Mouse (Mus musculus) layer of hippocampus, postnatal 25 days (tissue): ENCODE results near the gene Vash1. TPM values are rescaled to one million over a fixed set of nuclear protein-coding genes. Genes with fewer than 3 reads are reported as not detected.

ENCODE experiments used
- DNase-seq, 2 experiments: peaks; one replicate each; pipeline ENCODE4 v3.0.0; 2022; ENCODE audit warnings: mixed read lengths in 2 of 2, low spot score in 1 of 2; ENCODE audit errors: extremely low spot score in 1 of 2
- total RNA-seq, 2 experiments: library from RNA; stranded (reverse); gene quantifications; 2 replicates each; pipeline ENCODE4 v1.2.3; 2021

Vash1 gene
- 10 to 100 TPM; 46.1 to 55.2 TPM for total RNA-seq

DNA sequence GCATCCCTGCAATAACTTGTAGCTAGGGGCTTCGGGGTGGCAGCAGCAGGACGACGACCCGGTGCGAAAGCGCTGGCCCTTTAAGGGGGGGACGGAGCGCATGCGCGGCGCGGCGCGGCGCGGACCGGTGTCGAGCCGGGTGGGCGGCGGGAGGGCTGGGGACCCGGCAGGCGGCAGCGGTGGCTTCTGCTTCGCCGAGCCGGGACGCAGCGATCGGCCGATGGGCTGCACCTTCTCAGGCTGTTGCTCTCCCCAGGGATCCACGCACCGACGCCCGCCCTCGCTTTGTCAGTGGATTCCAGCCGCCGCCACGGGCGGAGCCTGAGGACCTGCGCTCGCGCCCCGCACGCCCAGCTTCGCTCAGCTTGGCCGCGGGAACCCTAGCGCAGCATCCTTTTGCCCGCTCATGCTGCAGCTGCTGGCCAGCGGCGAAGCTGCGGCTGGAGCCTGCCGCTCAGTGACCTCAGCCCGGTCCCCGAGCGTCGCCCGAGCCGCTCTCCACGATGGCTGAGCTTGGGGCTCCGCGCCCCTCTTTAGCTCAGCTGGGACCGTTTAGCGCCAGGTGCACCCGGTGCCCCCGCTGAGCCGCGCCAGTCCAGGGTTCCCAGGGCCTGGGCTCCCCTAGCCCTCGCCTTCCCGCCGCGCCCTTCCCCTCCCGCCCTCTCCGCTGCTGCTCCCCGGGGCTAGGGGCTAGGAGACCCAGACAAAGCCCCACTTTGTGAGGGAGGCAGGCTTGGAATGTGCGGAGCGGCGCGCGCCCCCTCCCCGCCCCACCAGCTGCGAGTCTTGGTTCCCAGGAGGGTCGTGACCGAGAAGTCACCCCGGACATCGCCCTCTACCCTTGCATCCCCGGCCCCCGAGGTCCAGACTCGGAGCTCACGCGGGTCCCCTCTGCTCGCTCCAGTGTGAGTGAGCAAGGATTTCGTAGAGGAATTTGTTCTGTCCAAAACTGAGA is at the start of gene Vash1:
Gene Vash1, plus strand, starts transcription at position 110 of the 955 bp plus-strand sequence.
- DNase-seq: peak; percentile 73 to 78

DNA sequence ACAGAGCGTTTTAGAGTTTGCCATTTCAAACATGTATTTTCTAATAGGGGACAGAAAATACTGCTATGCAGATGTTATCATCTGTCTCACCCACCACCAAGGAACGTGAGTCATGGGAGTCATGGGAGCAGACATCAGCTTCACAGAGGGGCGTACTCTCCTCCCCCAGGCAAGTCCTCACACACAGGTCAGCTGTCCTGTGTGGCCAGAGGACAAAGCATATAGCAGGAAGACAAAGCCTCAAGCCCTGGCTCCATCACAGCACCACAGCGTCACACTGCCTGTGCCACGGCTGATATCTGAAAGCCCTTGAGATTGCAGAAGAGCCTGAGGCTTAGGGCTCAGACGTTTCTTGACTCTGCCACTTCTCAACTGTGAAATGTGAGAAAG is 49.7 kb upstream of the Vash1 start:
- DNase-seq: no peak

DNA sequence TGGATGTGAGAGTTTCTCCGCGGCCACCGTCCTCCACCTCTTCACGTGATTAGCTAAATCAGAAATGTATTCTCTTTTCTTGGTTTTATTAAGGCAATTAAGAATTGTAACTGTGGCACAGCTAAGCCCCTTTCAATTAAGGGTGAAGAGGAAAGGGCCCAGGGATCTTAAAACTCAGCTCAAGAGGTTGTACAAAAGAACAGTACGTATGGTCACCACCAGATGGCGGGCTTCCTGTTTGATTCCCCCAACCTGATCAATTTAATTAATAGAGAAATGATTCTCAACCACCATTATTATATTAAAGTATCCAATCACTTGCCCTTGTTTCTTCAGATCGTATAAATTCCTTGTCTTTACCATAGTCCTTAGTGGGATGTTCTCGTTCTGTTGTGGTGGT is 36.7 kb upstream of the Vash1 start:
- peak in 1 of 2 experiments; percentile 68 for DNase-seq

DNA sequence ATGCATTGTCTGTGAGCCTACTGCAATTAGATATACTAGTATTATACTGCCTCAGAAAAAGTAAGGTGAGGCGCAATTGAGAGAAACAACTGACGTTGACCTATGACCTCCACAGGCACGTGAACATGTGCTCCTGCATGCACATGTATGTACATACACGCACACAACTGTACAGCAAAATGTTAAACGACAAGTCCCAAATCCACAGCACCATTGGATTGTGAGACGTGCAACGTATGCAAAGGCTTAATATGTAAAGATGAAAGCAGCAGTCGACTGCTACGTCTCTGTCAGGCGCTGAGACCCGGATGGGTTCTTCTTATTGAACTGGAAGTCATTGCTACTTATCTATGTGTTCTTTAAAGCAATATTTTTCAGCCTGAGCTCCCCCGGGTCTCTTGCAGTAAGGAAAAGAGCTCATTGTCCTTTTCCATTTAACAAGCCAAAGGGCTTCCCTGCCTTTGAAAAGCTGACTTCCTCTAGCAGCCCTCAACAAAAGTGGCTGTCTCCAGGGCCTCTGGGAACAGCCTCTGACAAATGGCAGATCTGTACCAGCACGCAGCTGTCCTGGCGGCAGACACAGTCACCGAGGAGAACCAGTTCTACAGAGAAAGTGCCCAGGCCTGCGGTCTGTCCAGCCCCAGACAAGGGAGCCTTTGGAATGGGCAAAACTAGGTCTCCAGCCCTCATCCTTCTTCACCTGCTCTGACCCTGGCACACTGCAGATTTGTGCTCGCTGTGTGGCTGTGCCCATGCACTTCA is 33.8 kb upstream of the Vash1 start:
- peak in 1 of 2 experiments; percentile 19 for DNase-seq

DNA sequence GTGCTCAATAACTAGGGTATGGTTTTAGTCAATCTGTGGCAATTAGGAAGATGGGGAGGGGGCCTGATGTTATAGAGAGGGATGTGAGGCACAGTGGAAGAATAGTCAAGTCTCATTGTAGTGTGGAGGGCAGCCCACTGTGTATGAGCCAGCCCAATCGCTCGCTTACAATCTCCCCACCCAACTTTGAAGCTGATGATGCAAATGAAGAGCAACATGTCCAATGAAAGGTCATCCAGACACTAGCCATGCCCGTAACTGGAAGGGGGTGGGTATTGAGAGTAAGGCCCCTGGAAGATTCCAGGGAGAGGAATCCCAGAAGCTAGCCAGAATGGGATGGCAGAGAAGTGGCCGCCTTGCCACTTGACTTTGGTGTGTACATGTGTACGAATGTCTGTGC is 33.0 kb upstream of the Vash1 start:
- no peak for DNase-seq

- DNase-seq: no peak
These were observed 31.7 kb upstream of the Vash1 start for GRCm38 (mm10) chr12:86646831-86647230.

- DNase-seq: no peak
These were observed 31.2 kb upstream of the Vash1 start for GRCm38 (mm10) chr12:86647279-86647678.

DNA sequence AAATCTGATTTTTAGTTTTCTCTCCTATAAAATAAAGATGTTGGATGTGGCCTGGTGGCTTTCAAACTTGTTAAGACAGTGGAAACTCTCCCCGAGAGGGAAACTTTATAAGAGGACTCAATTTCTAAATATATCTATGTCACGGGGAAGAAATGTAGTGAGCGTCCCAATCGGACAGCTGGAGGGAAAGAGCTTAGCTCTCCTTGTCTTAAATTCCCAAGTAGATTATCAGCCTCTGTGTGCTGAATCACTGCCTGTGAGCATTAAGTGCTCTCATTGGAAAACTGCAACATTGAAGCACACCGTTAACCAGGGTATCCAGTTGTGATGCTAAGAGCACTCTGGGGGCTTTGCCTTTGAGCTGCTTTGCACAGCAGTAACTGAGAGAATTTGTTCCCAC is 30.8 kb upstream of the Vash1 start:
- DNase-seq: no peak

GRCm38 (mm10) chr12:86648489-86648888 is 30.0 kb upstream of the Vash1 start:
- DNase-seq: no peak

DNA sequence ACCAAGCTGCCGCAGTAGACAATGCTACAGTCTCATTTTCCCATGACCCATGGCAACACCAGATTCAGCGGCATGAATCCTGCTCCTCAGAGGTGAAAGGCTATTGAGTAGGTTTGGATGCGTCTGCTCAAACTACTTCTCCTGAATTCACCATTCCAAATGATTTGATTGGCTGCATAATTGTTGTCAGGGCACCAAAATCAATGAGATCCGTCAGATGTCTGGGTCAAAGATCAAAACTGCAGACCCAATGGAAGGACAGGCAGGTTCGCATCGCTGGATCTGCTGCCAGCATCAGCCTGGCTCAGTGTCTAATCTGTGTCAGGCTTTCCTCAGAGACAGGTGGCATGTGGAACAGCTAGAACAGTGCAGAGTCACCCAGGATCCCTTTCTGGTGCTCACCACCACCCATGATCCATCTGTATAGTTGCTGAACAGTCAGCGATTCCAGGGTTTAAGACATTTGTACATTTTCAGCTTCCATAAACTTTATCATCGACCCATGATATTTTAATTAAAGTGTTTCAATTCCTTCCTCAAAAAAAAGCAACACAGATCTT is 27.1 kb upstream of the Vash1 start:
- no peak for DNase-seq

- peak; percentile 40 to 70 for DNase-seq
These were observed 25.9 kb upstream of the Vash1 start for GRCm38 (mm10) chr12:86652570-86653041.

DNA sequence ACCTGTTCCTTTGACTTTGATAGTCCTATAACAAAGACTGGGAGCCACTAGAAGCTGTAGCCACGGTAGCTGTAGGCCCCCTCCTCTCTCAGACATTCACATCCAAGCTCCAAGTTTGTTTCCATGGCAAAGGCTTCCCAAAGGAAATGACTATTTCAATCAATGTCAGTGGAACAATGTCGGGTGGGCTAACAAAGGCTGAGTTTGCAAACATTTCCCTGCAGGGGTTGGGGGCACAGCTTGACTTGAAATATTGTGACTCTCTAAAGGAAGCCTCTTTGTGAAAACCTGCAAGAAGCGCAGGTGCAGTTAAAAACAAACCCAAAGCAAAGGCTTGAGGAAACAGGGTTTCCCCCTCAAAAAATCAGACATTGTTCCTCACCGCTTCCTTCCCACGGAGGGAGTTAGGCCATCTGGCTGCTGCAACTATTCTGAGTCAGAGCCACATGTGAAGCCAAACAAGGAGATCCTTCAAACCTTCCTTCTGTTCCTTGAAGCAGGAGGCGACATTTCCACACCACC is 19.0 kb upstream of the Vash1 start:
- DNase-seq: no peak

DNA sequence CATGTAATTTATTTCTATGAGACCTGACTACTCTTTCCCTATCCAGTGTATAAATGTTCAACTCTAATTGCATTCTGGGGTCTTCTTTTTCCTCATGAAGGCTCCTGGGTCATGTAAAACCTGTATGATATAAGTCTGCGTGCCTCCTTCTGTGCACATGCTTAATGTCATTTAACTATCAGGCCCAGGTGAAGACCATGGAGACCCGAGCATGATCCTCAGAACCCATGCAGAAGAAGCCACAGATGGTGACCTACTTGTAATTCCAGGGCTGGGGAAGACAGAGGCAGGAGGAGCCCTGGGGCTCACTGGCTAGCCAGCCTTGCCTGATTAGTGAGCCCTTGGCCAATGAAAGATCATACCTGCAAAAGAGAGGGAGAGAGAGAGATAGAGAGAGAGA is 18.0 kb upstream of the Vash1 start:
- DNase-seq: no peak

DNA sequence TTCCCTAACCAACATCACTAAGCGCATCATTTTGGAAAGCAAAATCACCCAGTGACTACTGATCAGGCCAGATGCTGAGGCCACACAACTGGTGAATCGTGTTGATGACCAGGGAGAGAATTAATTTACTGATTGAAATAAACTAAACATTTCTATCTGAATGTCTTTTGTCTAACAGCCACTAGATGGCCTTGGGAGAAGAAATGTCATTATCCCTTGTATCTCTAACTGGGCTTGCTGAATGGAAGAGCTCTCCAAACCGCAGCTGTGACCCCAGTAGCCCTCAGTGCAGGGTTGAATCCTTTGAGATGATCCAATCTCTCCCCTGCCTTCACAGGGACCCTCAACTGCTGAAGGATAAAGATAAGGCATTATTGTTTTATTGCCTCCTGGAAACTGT is 12.8 kb upstream of the Vash1 start:
- no peak for DNase-seq

DNA sequence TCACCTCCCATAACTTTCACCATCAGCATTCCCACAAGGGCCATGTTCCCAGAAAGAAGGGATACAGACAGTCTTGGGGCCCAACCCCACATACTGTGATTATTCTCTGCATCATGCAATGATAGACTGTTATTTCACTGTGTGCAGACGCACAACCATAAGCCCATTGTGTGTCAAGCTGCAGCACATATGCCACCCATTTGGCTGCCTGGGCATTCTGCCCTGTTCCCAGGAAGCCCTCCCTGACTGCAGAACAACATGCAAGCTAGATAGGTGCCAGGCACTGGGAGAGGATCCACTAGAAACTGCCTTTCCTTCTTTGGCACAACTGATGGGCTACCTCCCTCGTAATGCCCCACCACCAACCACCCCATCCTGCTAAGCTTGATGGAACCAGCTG is 10.1 kb upstream of the Vash1 start:
- peak; percentile 66 to 74 for DNase-seq

DNA sequence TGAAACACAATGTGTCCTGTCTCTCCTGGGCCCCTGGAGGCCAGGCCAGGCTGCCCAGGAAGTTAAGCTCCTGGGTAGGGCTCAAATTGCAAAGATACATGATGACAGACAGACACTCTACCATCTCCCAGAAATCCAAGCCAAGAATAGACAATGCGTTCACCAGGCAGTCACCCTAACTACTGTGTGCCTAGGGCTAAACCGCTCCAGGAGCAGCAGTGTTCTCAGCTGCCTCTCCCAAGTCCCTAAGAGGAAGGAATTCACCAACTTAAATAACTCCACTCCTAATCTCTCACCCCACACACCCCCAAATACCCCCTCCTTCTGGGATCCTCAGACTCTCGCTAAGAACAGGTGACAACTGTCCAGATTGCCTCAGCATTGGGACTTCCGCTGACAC is 6.4 kb upstream of the Vash1 start:
- no peak for DNase-seq

- no peak for DNase-seq
These were observed 6.0 kb upstream of the Vash1 start for GRCm38 (mm10) chr12:86672507-86672906.

GRCm38 (mm10) chr12:86679546-86679930 is 1.0 kb downstream of the Vash1 start:
- DNase-seq: no peak

- DNase-seq: no peak
These were observed 1.5 kb downstream of the Vash1 start for GRCm38 (mm10) chr12:86679991-86680491.

GRCm38 (mm10) chr12:86680591-86681193 is 2.2 kb downstream of the Vash1 start:
- DNase-seq: no peak
